Mouse (Mus musculus) forebrain, embryonic 11.5 days (tissue): ENCODE measurements around the gene Nle1. TPM values are rescaled to one million over a fixed set of nuclear protein-coding genes. Genes with fewer than 3 reads are reported as not detected.

Source experiments
- ATAC-seq: fragments of 200-750 bp; cut with Nextera tagmentation; replicated peaks from 2 replicates; pipeline ENCODE4 v1.8.0; 2017; ENCODE audit warnings: moderate TSS enrichment; ENCODE audit not compliant: low FRiP score
- DNase-seq: peaks from one replicate; pipeline ENCODE4 v3.0.0-alpha.2; 2017; ENCODE audit warnings: low spot score
- H3K27ac ChIP-seq: fragments of 300-500 bp; sonication (generic); 2 replicates; pipeline ENCODE4 v1.5.1; 2014; ENCODE audit warnings: low read depth, low read length
- H3K27me3 ChIP-seq: fragments of 300-500 bp; sonication (generic); 2 replicates; pipeline ENCODE4 v1.6.1; 2014; ENCODE audit warnings: mild to moderate bottlenecking, low read length, mixed read lengths; ENCODE audit not compliant: control insufficient read depth, insufficient read depth
- H3K36me3 ChIP-seq: fragments of 300-500 bp; sonication (generic); 2 replicates; pipeline ENCODE4 v1.6.1; 2014; ENCODE audit warnings: mild to moderate bottlenecking, low read length, moderate library complexity, mixed read lengths; ENCODE audit not compliant: control insufficient read depth, insufficient read depth
- H3K4me1 ChIP-seq: fragments of 300-500 bp; sonication (generic); replicated peaks from 2 replicates; pipeline ENCODE4 v1.6.1; 2014; ENCODE audit warnings: low read length, mixed read lengths; ENCODE audit not compliant: control insufficient read depth, insufficient read depth
- H3K4me2 ChIP-seq: fragments of 300-500 bp; sonication (generic); 2 replicates; pipeline ENCODE4 v1.6.1; 2014; ENCODE audit warnings: low read depth, mild to moderate bottlenecking, low read length, moderate library complexity, mixed read lengths; ENCODE audit not compliant: severe bottlenecking
- H3K4me3 ChIP-seq: fragments of 300-500 bp; sonication (generic); 2 replicates; pipeline ENCODE4 v1.5.1; 2014; ENCODE audit warnings: low read depth, low read length
- H3K9ac ChIP-seq: fragments of 300-500 bp; sonication (generic); 2 replicates; pipeline ENCODE4 v1.6.1; 2014; ENCODE audit warnings: low read length
- H3K9me3 ChIP-seq: fragments of 300-500 bp; sonication (generic); 2 replicates; pipeline ENCODE4 v1.6.1; 2016; ENCODE audit warnings: low read length, mixed read lengths; ENCODE audit not compliant: control insufficient read depth
- WGBS: fragments of 180-500 bp; shearing (Covaris S2); extraction: QIAGEN DNeasy Blood & Tissue Kit; methylation state at CpG from one replicate; pipeline ENCODE4 v1.1.7; 2014; 5-methylcytosine and 5-hydroxymethylcytosine counted together
- polyA plus RNA-seq: library from polyadenylated mRNA; unstranded; fragments of >200 nt; fragmentation: Nextera tagmentation; extraction: Ambion mirVana; gene quantifications from 2 replicates; pipeline ENCODE4 v1.2.1, GENCODE M21; 2014

Nle1 gene
- polyA plus RNA-seq, 1 experiment from 2014 or later = 34.8 TPM

DNA sequence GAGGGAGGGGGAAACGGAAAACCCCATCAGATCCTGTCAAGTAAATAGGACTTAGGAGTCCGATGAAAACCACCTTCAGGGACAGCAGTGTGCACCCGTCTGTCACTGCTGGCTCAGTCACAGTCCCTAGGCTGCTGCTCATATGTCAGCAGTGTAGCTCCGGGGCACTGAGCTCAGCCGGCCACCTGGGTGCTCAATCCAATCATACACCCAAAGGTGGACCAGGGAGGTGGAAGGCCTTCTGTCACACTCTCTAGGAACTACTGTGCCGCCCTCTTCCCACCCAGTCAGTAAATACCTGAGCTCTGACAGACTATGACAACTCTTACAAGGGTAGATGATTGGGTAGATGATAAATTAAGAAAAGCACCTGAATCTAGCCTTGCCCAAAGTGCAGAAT, 47.5 kb downstream of the Nle1 start:
- Histone ChIP-seq H3K9me3 (no peaks in the 10 kb centered on the region), H3K27me3 (no peaks in the 10 kb centered on the region), H3K4me3 (no peak overlapping the region), H3K9ac (no peak overlapping the region), H3K27ac (no peak overlapping the region), H3K4me1 (peaks cover 9% of the 10 kb centered on the region; the same call in 1 of the 2 replicates), H3K36me3 (no peaks in the 10 kb centered on the region), H3K4me2 (no peak overlapping the region)
- WGBS = 90% methylated on average over 6 of the region's 6 CpGs
- DNase-seq (no peak), ATAC-seq (no peak)

DNA sequence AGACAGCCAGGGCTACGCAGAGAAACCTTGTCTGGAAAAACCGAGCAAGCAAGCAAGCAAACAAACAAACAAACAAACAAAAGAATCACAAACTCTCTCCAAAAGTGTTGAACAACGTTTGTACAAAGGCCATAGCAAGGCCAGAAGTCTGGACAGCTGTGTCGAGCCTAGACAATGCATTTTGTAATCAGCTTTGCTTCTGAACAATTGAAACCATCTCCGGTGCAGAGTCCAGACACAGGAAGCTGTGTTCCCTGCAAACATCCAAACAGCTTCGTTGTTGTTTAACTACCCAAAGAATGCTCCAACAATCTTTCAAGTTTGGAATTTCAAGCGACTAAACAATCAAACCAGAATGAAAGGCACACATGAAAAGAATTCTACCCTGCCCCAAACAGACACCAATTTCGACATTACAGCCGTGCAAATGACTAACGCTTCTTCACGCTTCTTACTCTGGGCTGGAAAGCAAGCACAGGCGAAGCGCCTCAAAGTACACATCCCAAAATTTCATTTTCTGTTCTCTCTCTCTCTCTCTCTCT, 50.8 kb downstream of the Nle1 start:
- Histone ChIP-seq H3K9ac (no peak overlapping the region), H3K36me3 (no peaks in the 10 kb centered on the region), H3K9me3 (no peaks in the 10 kb centered on the region), H3K27me3 (no peaks in the 10 kb centered on the region), H3K4me3 (no peak overlapping the region), H3K27ac (no peak overlapping the region), H3K4me2 (no peak overlapping the region), H3K4me1 (peaks cover 6% of the 10 kb centered on the region; the same call in 1 of the 2 replicates)
- WGBS = 87% methylated on average over 13 of the region's 13 CpGs
- ATAC-seq (no peak), DNase-seq (no peak)

DNA sequence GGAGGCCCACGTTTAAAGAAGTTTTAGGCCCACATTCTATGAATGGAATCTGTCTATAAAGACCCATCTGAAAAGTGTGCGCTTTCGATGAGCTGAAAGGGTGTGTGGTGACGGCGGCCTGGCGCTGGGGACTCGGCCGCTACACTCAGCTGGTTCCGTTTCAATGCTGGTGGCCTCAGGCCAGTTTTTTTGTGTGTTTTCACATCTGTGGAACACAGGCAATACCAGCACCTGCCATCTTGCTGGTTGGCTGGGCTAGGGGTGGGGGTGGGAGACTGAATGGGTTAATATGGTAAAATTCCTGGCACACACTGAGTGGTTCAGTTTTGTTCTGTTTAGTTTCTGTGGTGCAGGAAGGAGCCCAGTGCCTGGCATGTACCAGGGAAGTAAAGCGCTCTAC, 52.2 kb downstream of the Nle1 start:
- no peak overlapping the region for H3K9ac ChIP-seq
- H3K4me3 ChIP-seq = no peak overlapping the region
- H3K9me3 ChIP-seq = no peaks in the 10 kb centered on the region
- no peaks in the 10 kb centered on the region for H3K36me3 ChIP-seq
- no peaks in the 10 kb centered on the region for H3K27me3 ChIP-seq
- ATAC-seq = no peak
- no peak overlapping the region for H3K27ac ChIP-seq
- WGBS = 56% methylated on average over 10 of the region's 10 CpGs
- no peaks in the 10 kb centered on the region for H3K4me1 ChIP-seq
- H3K4me2 ChIP-seq = no peak overlapping the region
- DNase-seq = no peak

DNA sequence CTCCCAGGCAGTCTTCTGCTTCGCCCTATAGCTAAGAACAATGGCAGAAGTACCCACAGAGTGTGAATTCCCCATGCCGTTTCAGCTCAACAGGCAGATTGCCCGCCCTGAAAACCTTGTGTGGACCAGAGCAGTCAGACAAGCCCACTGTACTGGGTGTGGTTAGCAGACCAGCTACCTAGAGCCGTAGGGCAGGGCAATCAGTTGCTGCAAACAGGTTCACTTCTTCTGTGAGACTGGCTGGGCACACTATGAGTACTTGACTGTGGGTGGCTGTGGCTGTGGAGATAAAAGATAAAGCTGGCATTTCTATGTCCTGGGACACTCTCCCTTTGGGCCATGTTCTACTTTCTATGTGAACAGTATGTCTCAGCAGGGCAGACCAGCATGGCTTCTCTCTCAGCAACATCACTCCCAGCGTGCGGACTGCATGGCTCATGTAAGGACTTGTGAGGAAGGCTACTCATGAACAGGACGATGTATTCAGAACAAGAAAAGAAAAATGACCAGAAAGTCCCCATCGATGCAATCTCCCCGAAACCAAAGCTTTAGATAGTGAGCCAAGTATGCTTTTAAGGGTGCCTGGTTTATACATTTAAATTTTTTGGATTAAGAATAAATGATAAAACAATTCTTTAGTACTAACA, 52.8 kb downstream of the Nle1 start:
- Histone ChIP-seq H3K9ac (no peak overlapping the region), H3K36me3 (no peaks in the 10 kb centered on the region), H3K4me3 (no peak overlapping the region), H3K4me2 (no peak overlapping the region), H3K27ac (no peak overlapping the region), H3K4me1 (no peaks in the 10 kb centered on the region; the same call in 1 of the 2 replicates), H3K9me3 (no peaks in the 10 kb centered on the region), H3K27me3 (no peaks in the 10 kb centered on the region)
- DNase-seq (no peak), ATAC-seq (no peak)
- 86% methylated on average over 9 of the region's 9 CpGs for WGBS

DNA sequence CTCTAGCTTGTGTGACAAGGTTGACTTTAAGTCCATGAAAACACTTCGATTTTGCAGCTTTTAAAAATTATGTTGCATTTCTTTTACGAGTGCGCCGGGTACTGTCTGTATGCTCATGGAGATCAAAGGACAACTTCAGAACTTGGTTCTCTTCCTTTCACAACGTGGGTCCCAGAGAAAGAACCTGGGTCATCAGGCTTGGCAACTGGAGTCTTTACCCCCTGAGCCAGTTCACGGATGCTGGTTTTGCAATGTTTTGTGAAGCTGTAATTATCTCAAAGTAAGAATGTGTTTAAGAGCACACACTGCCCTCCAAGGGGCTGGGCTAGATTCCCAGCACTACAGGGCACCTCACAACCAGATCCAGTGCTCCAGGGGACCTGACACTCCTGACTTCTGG, 54.1 kb downstream of the Nle1 start:
- Histone ChIP-seq H3K36me3 (no peaks in the 10 kb centered on the region), H3K4me1 (no peaks in the 10 kb centered on the region; the same call in 1 of the 2 replicates), H3K9me3 (no peaks in the 10 kb centered on the region), H3K4me2 (no peak overlapping the region), H3K9ac (no peak overlapping the region), H3K4me3 (no peak overlapping the region), H3K27me3 (no peaks in the 10 kb centered on the region), H3K27ac (no peak overlapping the region)
- no peak for ATAC-seq
- no peak for DNase-seq
- WGBS = 89% methylated on average over 6 of the region's 6 CpGs

DNA sequence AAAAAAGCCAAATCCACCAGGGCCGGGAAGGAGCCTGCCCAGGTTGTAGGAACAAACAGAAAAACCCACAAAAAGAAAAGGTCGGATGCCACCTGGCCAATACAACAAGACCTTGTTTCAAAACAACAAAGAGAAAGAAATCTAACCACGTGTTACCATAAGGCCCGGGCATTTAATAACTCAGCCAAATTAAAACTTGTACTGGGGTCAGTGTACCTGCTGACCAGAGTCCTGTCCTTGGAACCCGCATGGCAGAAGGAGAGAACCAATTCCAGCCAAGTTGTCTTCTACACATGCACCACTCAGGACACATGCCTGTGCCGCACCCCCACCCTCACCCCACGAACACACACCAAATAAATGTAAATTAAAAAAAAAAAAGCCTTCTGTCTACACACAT, 55.3 kb downstream of the Nle1 start:
- Histone ChIP-seq H3K4me1 (no peaks in the 10 kb centered on the region; the same call in 1 of the 2 replicates), H3K27ac (no peak overlapping the region), H3K27me3 (no peaks in the 10 kb centered on the region), H3K9ac (no peak overlapping the region), H3K4me2 (no peak overlapping the region), H3K4me3 (no peak overlapping the region), H3K9me3 (no peaks in the 10 kb centered on the region), H3K36me3 (no peaks in the 10 kb centered on the region)
- DNase-seq (no peak), ATAC-seq (no peak)
- WGBS = 91% methylated on average over 7 of the region's 7 CpGs

DNA sequence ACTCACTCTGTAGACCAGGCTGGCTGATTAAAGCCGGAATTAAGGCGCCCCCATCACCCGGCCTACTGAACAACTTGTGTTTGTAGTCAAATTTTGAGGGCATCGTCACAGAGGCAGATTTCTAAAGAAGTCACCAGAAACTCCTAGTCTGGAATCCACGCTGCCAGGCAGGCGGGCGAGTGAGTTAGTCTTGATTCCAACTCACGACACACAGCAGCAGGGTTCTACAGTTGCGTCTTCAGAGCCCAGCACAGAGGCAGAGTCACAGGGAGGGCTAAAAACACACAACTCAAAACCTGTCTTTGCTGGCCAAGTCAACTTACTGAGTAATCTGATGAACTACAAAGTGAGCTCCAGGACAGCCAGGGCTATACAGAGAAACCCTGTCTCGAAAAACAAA, 55.7 kb downstream of the Nle1 start:
- WGBS = 84% methylated on average over 10 of the region's 10 CpGs
- no peaks in the 10 kb centered on the region for H3K36me3 ChIP-seq
- H3K4me1 ChIP-seq = peaks cover 4% of the 10 kb centered on the region; the same call in 1 of the 2 replicates
- H3K4me2 ChIP-seq = no peak overlapping the region
- DNase-seq (no peak), ATAC-seq (no peak)
- no peak overlapping the region for H3K4me3 ChIP-seq
- H3K27me3 ChIP-seq = no peaks in the 10 kb centered on the region
- H3K9ac ChIP-seq = no peak overlapping the region
- no peak overlapping the region for H3K27ac ChIP-seq
- no peaks in the 10 kb centered on the region for H3K9me3 ChIP-seq

DNA sequence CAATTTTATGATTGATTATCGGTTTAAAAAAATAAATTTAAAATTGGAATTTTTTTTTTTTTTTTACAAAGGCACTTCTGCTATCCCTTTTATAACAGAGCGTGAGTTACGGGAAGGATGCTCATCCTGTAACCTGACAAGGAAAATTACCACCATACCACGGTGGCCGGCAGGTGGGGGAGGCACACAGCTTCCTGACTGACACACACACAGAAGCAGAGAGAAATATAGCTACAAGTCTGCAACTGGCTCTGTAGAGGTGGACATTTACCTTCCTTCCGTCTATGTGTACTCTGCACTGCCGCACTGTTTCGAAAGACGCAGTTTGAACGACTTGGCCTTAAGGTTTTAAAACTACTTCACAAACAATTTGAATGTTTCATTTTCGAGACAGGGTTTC, 56.1 kb downstream of the Nle1 start:
- Histone ChIP-seq H3K9me3 (no peaks in the 10 kb centered on the region), H3K4me2 (no peak overlapping the region), H3K9ac (no peak overlapping the region), H3K4me3 (no peak overlapping the region), H3K27me3 (no peaks in the 10 kb centered on the region), H3K4me1 (peaks cover 7% of the 10 kb centered on the region; the same call in 1 of the 2 replicates), H3K36me3 (no peaks in the 10 kb centered on the region), H3K27ac (no peak overlapping the region)
- no peak for ATAC-seq
- DNase-seq = no peak
- 93% methylated on average over 11 of the region's 11 CpGs for WGBS
